Mouse (Mus musculus) spleen, embryonic (tissue): ENCODE results near the gene Mtln.

Source experiments
- CTCF ChIA-PET: fragments of 350-600 bp; sonication (Branson Sonifier 250); formaldehyde crosslinking; loops from one replicate; lab custom pipeline; 2022; lab: Charles Lee

Gene Mtln

GRCm38 (mm10) chr2:127754113-127754512, 38.2 kb downstream of the Mtln start:
- CTCF ChIA-PET: no interaction called here

DNA sequence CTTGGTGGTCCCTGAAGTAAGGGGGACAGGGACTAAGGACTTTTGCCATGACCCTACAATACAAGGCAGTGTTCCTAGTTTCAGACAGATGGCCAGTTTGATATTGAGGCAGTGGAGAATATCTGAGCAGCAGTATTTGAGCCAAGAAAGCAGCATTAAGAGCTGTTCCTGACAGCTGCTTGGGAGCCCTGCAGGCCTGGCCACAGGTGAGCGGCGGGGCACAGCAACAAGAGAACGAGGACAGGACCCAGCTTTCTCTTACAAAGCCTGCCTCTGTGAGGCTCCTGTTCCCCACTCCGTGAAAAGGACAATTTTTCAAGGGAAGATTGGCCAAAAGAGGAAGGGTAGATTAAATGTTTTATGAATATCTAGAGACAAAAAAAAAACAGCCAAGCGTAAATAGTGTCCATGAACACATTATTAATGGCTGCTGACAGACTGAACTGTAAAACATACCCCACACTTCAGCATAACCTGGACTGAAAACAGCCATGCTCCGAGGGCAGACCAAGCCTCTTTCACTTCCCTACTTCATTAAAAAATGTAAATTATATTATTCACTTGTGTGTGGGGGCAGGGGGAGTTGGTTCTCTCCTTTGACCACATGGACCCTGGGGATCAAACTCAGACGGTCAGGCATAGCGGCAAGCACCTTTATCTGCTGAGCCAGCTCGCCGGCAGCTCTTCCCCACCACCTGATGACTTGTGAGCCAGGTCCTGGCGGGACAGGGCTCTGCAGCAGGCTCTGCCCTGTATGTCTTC, 40.3 kb downstream of the Mtln start:
- CTCF ChIA-PET: no interaction called here

DNA sequence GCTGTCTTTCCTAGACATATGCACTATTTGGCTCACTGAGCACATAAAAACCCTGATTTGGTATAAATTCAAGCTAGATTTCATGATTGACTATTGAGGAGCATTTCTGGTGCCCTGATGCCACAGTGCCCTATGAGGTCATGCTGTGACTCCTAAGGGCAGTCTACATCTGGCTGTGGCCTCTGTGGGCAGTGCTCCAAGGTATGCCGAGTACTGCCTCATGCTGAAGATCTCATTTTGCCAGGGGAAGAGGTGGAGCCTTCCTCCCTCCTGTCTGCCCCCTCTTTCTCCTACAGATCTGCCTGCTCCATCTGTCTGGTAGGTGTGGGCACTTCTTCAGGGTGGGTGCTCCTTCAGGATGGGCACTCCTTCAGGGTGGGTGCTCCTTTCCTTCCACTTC, 42.9 kb downstream of the Mtln start:
- CTCF ChIA-PET: no interaction called here

DNA sequence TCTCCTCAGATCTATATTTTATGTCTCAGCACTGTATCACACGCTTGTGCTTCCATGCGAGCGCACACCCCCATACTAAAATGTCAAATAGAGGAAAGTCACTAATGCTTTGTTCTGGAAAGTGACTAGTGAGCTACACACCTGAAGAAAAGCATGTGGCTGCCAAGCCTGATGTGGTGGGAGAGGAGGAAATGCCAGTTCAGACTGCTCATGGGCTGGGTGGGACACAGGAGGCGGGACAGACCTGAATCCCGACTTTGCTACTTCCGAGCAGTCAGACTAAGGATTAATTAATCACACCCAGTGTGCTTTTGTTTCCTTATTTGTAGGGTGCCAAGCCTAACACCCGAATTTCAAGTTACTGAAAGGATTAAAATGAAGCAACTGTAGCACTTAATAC, 44.0 kb downstream of the Mtln start:
- CTCF ChIA-PET: no interaction called here

- CTCF ChIA-PET: no interaction called here
Observed at GRCm38 (mm10) chr2:127742637-127743036, 49.7 kb downstream of the Mtln start.
